Mouse (Mus musculus) midbrain, embryonic 12.5 days (tissue): ENCODE data around the gene Rprd1b. TPM values are rescaled to one million over a fixed set of nuclear protein-coding genes. Genes with fewer than 3 reads are reported as not detected.

Experiments used
- polyA plus RNA-seq: library from polyadenylated mRNA; unstranded; fragments of >200 nt; fragmentation: Nextera tagmentation; extraction: Ambion mirVana; gene quantifications from 2 replicates; pipeline ENCODE4 v1.2.1, GENCODE M21; 2016

Gene Rprd1b
- polyA plus RNA-seq, 1 experiment from 2014 or later: 57.9 TPM

Other genes with a start within 250 kb of the Rprd1b start
- gene Vstm2l, start 113.8 kb upstream of the Rprd1b start, polyA plus RNA-seq: 8.9 and 9.3 TPM in 2 replicates
- 29.3 and 31.5 TPM in 2 replicates for gene Tti1, start 64 bp upstream of the Rprd1b start, polyA plus RNA-seq
- 12.0 and 16.2 TPM in 2 replicates for gene Tgm2, start 117.9 kb downstream of the Rprd1b start, polyA plus RNA-seq
- 3.3 and 4.3 TPM in 2 replicates for gene D630003M21Rik, start 200.7 kb downstream of the Rprd1b start, polyA plus RNA-seq
- gene Bpi, start 229.6 kb downstream of the Rprd1b start, polyA plus RNA-seq: not detected in 2 replicates